Mouse (Mus musculus) intestine, embryonic 16.5 days (tissue): ENCODE results near the gene Rps21. TPM values are rescaled to one million over a fixed set of nuclear protein-coding genes. Genes with fewer than 3 reads are reported as not detected.

Source experiments
- ATAC-seq: fragments of 200-750 bp; cut with Nextera tagmentation; 2 replicates; pipeline ENCODE4 v1.8.0; 2017; ENCODE audit warnings: moderate TSS enrichment, moderate library complexity
- H3K27ac ChIP-seq: fragments of 300-500 bp; sonication (generic); 2 replicates; pipeline ENCODE4 v1.5.1; 2014; ENCODE audit warnings: mild to moderate bottlenecking, low read length
- H3K27me3 ChIP-seq: fragments of 300-500 bp; sonication (generic); replicated peaks from 2 replicates; pipeline ENCODE4 v1.6.1; 2014; ENCODE audit warnings: low read length, control low read depth, mixed read lengths; ENCODE audit not compliant: control insufficient read depth, insufficient read depth
- H3K36me3 ChIP-seq: fragments of 300-500 bp; sonication (generic); 2 replicates; pipeline ENCODE4 v1.6.1; 2014; ENCODE audit warnings: low read length, control low read depth; ENCODE audit not compliant: control insufficient read depth, insufficient read depth
- H3K4me1 ChIP-seq: fragments of 300-500 bp; sonication (generic); 2 replicates; pipeline ENCODE4 v1.6.1; 2014; ENCODE audit warnings: low read length, control low read depth, mixed read lengths; ENCODE audit not compliant: control insufficient read depth, insufficient read depth
- H3K4me2 ChIP-seq: fragments of 300-500 bp; sonication (generic); 2 replicates; pipeline ENCODE4 v1.6.1; 2014; ENCODE audit warnings: low read depth, low read length, control low read depth
- H3K4me3 ChIP-seq: fragments of 300-500 bp; sonication (generic); 2 replicates; pipeline ENCODE4 v1.5.1; 2014; ENCODE audit warnings: mild to moderate bottlenecking, low read length
- H3K9ac ChIP-seq: fragments of 300-500 bp; sonication (generic); 2 replicates; pipeline ENCODE4 v1.6.1; 2014; ENCODE audit warnings: low read depth, low read length
- H3K9me3 ChIP-seq: fragments of 300-500 bp; sonication (generic); 2 replicates; pipeline ENCODE4 v1.6.1; 2016; ENCODE audit warnings: low read length, control low read depth; ENCODE audit not compliant: control insufficient read depth
- WGBS: fragments of 180-500 bp; shearing (Covaris S2); extraction: QIAGEN DNeasy Blood & Tissue Kit; methylation state at CpG from one replicate; pipeline ENCODE4 v1.1.7; 2014; 5-methylcytosine and 5-hydroxymethylcytosine counted together
- microRNA-seq: library from miRNA; unstranded; fragments of <30 nt; microRNA quantifications from one replicate; pipeline ENCODE4, GENCODE M21; 2016
- polyA plus RNA-seq: library from polyadenylated mRNA; unstranded; fragments of >200 nt; fragmentation: Nextera tagmentation; extraction: Ambion mirVana; gene quantifications from 2 replicates; pipeline ENCODE4 v1.2.1, GENCODE M21; 2015

The Rps21 gene
- polyA plus RNA-seq, 1 experiment from 2014 or later: 487 TPM

DNA sequence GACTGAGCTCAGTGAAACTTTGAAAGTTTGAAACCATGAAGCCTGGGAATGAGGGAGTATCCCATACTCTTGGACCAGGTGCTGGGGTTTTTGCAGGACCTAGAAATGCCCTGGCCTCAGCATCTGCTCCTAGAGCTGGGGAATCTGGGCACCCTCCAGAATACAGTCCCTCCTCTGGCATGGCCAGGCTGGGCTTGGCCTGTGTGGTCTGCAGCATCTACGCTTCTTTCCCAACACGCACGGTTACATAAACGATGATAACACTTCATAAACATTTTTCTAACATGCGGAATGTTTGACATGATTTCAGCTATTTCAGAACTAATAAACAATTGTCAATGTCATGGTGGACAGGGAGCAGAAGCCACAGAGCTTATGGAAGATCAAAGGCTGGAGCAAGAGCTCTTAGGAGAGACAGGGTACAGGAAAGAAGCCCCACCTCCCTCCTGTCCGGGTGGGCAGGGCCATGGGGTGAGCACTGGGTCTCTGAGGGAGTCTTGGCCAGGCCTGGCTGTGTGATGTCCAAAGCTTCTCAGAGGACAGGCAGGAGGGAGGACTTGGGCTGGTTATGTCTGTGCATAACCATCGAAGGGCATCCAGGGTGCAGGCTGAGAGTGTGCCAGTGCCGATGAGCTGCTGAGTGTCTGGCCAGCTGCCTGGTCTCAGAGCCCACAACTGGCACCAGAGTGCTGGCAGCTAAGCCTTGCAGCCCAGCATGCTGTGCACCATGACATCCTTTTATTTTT, 49.4 kb downstream of the Rps21 start:
- Histone ChIP-seq H3K27ac (no peak overlapping the region), H3K4me1 (peaks cover 3% of the 10 kb centered on the region; the same call in 1 of the 2 replicates), H3K9ac (no peak overlapping the region), H3K9me3 (no peaks in the 10 kb centered on the region), H3K36me3 (no peaks in the 10 kb centered on the region), H3K4me2 (no peak overlapping the region), H3K4me3 (no peak overlapping the region), H3K27me3 (no peaks in the 10 kb centered on the region)
- no peak for ATAC-seq
- WGBS: 52% methylated on average over 8 of the region's 8 CpGs

DNA sequence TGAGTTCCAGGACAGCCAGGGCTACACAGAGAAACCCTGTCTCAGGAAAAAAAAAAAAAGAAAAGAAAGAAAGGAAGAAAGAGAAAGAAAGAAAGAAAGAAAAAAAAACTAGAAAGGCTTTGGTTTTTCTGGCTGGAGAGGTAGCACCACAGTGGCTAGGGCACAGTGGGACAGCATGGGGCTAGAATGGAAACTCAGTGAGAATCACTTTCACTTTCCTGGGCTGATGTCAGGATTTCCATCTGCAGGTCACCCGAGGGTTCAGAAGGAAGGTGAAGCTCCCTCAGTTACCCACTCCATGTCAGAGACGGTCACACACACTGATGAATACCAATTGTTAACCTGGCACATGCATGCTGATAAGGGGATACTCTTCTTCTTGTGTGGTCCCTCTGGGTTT, 50.5 kb downstream of the Rps21 start:
- WGBS: 39% methylated on average over 2 of the region's 2 CpGs
- no peak overlapping the region for H3K27ac ChIP-seq
- ATAC-seq: no peak

More for the DNA sequence above, 50.5 kb downstream of the Rps21 start:
- Histone ChIP-seq H3K4me2 (no peak overlapping the region), H3K4me3 (no peak overlapping the region), H3K9ac (no peak overlapping the region), H3K27me3 (no peaks in the 10 kb centered on the region), H3K9me3 (no peaks in the 10 kb centered on the region), H3K4me1 (0 out of 2 replicates have a peak, but pooled peaks cover 3% of the 10 kb centered on the region), H3K36me3 (no peaks in the 10 kb centered on the region)

Small RNAs within 50 kb of the gene (microRNA-seq; reads per million reads assigned to microRNA genes)
- not detected for gene Mir3091

Other genes with a start within 250 kb of the Rps21 start
- 2.4 and 2.5 TPM in 2 replicates for gene Lsm14b, start 232.4 kb upstream of the Rps21 start, polyA plus RNA-seq
- gene Psma7, start 214.9 kb upstream of the Rps21 start, polyA plus RNA-seq: 515 and 554 TPM in 2 replicates
- gene Ss18l1, start 214.9 kb upstream of the Rps21 start, polyA plus RNA-seq: 3.4 and 3.7 TPM in 2 replicates
- 25.4 and 31.0 TPM in 2 replicates for gene Mtg2, start 186.8 kb upstream of the Rps21 start, polyA plus RNA-seq
- 0.07 and 0.09 TPM in 2 replicates for gene Hrh3, start 152.9 kb upstream of the Rps21 start, polyA plus RNA-seq
- 30.4 and 32.4 TPM in 2 replicates for gene Osbpl2, start 138.1 kb upstream of the Rps21 start, polyA plus RNA-seq
- gene Adrm1, start 85.9 kb upstream of the Rps21 start, polyA plus RNA-seq: 172 and 194 TPM in 2 replicates
- gene Lama5, start 31.5 kb upstream of the Rps21 start, polyA plus RNA-seq: 26.7 and 29.7 TPM in 2 replicates
- 2.8 and 4.8 TPM in 2 replicates for gene Cables2, start 16.1 kb downstream of the Rps21 start, polyA plus RNA-seq
- 2.5 TPM in 2 replicates for gene Rbbp8nl, start 32.5 kb downstream of the Rps21 start, polyA plus RNA-seq
- 10.3 and 11.6 TPM in 2 replicates for gene Gata5, start 77.3 kb downstream of the Rps21 start, polyA plus RNA-seq
- 2.2 TPM in 2 replicates for gene Slco4a1, start 198.9 kb downstream of the Rps21 start, polyA plus RNA-seq
- gene Ntsr1, start 242.6 kb downstream of the Rps21 start, polyA plus RNA-seq: 1.9 and 2.1 TPM in 2 replicates